Mouse (Mus musculus) Muller cell, postnatal 12 days (primary cell): ENCODE results near the gene Bmf.
A peak's percentile ranks its signal among the peaks of the same experiment; 100 is the strongest.

ENCODE experiments used
- DNase-seq: peaks from one replicate; pipeline ENCODE4 v3.0.0-alpha.2; 2015; ENCODE audit errors: inconsistent ontology term

The Bmf gene

DNA sequence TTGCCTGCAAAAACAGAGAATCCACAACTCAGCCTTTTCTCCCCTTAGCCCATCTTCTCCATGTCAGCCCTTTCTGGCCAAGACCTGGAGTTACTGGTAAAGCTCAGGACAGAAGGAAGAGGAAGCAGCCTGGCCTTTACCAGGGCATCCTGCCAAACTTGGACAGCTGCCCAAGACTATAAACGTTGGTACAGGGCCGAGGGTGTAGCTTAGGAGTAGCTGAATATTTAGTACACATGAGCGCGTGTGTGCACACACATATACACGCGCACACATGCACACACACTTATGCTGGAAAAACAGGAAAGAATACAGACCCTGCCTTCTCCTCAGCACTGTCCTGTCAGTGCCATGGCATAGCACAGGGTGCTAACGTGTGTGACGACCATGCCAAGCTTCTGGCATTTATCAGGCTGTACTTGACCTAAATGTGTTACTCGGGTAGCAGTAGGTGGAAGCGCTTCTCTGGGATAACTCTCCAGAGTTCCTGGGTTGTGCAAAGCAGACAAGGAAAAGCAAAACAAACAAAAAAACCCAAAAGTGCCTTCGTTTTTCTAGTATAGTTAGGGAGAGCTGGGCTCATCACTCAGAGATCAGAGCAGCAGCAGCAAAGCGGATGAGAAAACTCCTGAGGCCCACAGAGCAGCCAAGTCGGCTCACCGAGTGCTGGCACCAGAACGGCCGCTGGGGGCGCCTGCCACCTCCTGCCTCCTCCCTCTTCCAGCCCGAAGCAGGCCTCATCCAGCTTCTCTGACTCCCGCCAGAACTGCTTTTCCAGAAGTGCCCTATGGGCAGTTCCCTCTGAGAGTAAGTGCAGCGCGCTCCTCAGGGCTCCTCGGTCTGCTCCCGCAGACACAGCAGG, 4.0 kb downstream of the Bmf start:
- peak; percentile 89 for DNase-seq

DNA sequence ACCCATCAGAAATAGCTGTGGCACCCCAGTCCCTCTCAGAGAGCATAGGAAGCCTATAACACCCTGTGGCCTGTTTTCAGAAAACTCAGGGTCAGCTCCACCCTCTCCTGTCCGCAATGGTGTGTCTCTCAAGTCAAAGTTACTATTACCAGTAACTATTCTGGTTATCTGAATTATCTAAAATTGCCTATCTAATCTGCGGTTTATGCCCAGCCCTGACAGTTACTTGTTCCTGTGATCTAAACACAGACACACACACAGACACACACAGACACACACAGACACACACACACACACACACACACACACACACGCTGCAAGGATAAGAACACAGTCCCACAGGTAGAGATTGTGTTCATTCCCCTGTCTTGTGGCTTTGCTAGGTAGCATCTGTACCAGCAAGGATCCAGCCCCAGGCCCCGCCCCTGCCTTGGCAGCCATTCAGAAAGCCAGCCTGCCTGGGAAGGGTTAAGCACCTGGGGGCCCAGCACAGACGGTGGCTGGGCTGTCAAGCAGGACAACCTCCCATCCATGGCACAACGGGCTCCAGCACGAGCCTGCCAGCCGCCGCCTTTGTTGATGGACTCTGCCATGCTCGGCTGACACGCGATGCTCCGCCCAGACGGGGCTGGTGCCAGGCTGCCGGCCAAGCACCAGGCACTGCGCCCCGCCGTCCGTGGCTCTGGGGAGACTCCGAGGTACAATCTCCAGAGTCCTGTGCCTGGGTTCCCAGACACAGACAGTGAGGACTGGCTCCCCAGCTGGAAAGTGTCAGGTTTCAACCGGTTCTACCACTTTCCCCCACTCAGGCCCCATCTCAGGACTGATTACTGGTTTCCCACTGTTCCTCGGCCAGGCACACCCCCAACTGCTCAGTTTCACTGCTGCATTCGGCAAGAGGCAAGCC, 5.3 kb downstream of the Bmf start:
- peak; percentile 90 for DNase-seq

DNA sequence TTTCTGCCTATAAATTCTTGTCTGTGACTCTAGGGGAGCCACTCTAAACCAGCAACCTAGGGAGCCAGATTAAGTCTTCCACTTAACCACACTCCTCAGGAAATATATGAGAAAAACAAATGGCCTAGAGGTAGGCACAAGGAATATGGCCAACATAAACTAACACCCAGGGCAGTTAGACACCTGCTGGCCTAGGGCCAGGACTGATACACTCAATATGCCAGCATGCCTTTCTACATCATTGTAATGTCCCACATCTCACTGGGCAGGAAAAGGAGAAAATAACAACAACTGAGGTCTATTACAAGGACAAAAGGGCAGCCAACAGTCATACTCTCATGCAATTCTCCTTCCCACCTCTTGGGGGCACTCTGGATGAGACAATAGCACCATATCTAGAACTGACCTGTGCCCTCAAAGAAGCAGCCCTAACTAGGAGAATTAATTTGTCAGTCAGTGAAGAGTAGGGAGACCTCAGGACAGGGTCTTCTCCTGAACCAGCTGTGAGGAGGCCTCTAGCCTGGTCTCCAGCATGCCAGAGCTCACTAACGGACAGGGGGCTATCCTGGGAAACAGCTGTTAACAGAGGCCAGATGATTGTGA, 6.4 kb downstream of the Bmf start:
- no peak for DNase-seq

DNA sequence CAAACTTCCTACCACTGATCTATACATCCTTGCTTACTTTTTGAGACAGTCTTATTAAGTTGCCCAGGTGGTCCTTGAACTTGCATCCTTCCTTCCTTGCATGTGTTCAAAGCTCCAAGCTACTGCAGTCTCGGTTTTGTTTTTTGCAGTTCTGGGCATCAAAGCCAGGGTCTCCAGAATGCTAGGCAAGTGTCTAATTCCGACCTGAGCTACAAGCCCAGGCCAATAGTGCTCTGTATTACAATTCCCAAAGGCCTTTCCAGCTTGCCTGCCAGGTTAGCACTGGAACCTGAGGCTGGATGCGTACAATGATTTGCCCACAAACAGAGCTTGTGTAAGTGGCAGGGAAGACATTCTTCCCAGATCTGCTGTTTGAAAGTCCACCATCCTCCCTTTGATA, 7.8 kb downstream of the Bmf start:
- DNase-seq: no peak

DNA sequence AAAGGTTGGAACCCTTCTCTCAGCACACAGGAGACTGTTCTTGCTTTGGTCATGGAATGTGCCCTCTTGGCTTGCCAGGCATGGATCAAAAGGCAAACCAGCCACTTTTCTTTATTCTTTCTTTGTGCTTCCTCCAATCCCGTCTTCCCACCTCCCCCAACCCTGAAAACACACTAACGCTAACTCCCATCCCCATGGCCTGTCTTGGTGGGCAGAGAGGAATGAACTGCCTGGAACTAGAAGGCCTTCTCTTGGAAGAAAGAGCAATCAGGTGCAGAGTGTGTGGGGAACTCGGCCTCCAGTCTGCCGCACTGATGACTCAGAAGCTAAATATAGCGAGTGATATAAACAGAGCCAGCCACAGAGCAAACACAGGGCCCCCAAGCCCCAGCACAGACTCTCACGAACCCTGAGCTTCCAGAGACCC, 8.8 kb downstream of the Bmf start:
- peak; percentile 78 for DNase-seq

DNA sequence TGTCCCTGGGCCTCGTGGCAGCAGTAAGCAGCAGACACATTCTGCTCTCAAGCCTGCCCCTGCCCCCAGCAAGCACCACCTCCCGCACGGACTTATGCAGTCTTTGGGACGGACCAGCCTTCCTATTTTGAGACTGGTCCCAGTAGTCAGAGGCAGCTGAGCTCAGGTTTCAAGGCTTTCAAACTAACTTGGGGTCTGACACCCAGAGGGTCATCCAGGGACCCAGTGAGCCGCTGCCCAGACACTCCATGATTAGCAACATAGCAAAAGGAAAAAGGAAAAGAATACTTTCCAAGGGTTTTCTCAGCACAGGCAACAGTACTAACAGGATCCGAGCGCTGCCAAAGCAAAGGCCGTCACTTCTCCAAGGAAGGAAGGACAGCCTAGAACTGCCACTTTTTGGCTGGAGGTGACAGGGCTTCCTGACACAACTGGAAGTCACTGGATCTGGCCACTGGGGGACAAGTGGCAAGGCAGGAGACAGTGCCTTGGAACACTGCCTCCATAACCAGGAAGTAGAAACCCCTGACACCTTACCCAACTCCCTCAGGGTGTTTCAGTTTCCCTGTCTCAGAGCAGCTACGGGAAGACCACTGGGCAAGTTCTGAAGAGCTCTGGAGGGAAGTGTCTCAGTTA, 9.5 kb downstream of the Bmf start:
- no peak for DNase-seq

DNA sequence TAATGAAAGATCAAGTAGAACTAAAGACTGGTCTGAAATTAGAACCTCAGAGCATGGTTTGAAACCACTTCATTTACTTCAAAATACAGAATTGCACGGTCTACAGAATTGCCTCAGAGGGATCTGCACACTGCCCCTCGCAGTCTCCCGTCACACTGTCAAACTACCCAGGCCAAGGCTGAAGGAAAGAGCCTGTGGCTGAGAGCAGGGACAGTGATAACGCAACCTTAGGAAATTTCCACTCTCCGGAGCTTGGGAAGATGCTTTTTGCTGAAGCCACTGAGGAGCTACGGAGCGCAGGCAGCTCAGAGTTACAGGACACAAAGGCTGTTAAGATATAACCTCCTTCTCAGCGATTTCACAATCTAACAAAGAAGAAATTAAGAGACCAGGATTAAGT, 10.4 kb downstream of the Bmf start:
- no peak for DNase-seq

DNA sequence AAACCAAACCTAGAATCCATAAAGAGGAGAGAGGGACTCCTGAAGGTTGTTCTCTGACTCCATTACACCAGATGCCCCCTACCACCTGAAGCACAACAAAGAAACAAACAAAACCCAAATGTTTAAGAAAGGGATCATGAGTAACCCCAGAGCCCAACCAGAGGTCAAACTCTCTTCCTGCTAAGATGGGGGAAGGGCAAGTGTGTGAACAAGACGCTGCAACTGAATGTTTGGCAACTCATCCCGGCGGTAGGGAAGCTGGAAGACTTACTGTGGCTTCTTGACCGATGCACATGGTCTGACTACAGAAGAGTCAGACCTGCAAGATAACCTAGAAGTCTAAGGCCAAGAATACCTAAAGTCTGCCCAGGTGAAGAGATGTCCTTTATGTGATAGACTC, 12.3 kb downstream of the Bmf start:
- DNase-seq: no peak

DNA sequence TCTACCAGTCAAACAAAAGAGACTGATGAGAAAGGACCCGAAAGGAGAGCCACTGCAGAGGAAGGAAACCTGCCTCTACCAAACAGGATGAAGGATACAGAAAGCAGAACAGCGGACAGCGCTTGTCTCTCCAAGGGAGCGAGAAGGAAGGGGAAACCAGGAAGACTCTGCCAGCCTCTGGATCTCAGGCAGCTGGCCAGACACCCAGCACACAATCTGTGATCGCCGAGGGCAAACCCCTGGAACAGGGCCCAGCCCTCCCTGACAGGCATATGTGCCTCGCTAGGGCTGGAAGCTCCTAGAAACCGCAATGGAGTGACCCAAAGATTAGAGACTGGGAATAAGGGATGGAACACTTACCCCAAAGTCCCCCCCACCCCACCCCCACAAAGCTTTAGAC, 12.9 kb downstream of the Bmf start:
- DNase-seq: no peak

DNA sequence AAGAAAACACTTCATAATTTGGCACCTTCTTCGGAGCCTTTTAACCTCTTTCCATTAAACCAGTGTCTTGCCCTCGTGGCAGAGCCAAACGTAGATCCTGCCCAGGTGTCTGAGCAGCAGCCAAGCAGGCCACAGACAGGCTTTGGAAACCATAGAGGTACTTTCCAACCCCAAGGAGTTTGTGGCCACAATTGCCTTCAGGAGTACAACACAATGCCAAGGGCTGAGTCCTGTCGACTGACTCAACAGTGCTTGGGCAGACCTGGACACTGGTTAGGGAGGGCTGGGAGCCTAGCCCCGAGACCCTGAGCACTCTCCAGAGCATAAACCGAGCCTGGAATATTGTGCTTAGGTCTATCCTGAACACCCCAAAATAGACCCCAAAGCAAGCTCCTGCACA, 13.4 kb downstream of the Bmf start:
- no peak for DNase-seq

DNA sequence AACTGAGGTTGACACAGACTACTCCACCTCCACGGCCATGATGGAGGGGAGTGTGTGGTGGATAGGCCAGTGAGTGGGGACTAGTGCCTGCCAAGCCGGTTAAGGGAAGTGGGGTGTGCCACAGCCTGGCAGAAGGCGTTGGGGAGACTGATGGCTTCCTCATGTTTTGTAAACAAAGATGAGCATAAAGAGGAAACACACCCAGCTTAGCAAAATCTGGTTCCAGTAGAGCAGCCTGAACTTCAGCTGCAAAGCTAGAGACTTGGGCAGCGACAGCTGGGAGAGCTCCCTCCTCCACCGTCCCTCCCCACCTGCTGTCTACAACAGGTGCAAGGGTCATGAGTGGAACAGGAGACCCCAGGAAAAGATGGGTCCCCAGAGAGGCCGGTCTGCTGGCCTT, 15.5 kb downstream of the Bmf start:
- DNase-seq: no peak

DNA sequence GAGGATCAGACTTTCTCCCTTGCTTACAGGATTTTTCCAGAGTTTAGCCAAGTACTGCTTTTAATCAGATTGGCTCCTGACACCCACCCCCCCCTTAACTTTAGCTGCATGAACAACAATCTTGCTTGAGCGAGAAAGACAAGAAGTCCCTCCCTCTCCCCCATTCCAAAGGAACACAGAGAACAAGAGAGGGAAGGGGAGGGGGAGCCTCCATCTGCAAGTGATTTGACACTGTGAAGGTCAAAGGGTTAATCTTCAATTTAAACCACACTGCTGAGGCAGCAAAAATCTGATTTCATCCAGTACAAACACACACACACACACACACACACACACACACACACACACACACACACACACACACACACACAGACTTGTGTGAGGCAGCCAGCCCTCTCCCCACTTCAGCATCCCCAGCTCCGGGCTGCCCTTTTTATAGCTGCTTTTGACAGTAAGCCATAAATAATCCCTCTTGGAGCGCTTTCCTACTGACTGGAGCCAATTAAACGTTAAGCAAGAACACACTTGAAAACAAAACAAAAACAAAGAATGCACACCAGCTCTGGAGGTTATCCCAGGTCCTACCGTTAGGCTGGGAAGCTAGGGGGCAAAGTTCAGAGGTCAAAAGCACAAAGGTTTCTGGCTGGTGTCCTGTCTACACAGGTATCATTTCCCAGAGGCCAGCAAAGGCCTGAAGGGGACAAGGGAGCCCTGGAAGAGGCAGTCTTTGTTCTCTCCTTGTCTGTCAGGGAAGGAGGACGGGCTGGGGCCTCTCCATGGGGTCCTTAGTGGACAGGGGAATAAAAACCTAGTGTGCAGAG, 16.4 kb downstream of the Bmf start:
- DNase-seq: no peak

DNA sequence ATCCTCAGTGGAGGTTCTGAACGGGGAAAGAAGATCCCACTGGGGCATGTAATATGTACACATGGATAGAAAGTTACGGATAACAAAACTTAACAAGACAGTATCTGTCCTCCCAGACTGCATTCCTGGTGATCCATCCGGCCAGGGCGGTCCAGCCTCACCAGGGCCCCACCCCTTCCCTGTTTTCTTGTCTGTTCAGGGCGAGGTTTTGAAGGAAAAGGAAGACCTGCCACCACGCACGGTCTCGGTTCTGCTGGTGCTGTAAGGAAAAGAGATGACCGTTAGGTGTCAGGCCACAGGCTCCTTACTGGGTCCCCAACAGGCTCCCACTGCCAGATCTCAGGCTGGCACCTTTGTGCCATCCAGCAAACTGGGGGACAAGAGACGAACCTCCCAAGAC, 17.1 kb downstream of the Bmf start:
- DNase-seq: no peak

DNA sequence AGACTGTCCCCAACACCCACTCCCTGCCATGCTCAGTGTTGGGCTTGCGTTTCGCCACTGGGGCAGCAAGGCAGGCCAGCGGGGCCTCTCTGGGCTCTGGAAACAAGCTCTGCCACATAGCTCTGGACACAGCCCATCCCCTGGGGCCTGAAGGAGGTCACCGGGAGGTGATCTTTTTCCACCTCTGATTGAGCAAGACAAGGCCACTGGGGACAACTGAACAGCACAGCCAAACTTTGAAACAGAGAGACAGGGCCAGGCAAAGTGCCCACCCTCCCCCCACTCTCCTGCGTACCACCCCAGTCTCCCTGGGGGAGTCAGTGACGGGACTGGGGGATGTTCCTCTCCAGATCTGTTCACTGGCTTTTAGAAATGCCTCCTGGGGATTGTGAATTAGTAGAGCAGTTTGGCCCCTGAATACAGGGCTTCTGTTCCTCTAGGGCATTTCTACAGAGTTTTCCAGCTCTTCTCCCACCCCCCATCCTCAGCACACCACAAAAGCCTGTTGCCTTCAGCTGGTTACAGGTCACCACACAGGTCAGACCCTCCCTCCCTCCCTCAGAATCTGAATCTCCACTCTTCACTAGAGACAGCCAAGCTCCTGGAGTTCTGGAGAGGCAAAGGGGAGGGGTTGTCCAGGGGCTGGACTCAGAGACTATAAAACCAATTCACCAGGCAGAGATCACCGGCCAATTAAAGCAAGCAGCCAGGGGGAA, 19.9 kb downstream of the Bmf start:
- DNase-seq: peak; percentile 95

DNA sequence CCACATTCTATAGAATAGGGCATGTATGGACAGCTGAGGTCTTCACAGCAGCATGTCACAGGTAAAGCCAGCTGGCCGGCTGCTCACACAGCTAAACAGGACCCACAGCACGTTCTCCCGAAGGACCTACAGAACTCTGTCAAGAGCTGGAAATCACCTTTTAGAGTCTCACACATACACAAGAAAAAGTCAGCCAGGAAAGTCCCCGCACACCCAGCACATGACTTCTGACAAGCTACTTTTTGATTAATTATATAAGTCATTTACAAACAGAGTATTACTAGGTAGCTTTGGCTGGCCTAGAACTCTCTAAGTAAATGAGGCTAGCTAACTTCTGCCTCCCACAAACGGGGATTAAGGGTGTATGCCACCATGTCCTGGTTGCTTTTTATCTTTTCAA, 22.9 kb downstream of the Bmf start:
- no peak for DNase-seq

DNA sequence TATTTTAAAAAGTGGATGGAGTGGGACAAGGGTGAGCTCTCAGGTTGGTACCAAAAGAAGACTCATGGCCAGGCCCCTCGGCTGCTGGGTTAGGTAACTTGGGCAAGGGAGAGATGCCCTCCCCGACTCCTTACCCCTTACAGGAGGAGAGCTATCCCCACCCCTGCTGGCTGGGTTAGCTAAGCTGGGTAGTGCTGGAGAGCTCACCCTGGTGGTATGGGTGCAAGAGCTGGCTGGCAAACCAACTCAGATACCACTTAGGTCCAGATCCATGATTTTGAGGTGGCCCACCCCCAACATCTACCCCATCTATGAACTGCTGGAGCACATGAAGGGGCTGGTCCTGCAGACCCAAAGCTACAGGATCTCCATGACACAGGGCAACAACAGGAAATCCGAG, 24.7 kb downstream of the Bmf start:
- no peak for DNase-seq

DNA sequence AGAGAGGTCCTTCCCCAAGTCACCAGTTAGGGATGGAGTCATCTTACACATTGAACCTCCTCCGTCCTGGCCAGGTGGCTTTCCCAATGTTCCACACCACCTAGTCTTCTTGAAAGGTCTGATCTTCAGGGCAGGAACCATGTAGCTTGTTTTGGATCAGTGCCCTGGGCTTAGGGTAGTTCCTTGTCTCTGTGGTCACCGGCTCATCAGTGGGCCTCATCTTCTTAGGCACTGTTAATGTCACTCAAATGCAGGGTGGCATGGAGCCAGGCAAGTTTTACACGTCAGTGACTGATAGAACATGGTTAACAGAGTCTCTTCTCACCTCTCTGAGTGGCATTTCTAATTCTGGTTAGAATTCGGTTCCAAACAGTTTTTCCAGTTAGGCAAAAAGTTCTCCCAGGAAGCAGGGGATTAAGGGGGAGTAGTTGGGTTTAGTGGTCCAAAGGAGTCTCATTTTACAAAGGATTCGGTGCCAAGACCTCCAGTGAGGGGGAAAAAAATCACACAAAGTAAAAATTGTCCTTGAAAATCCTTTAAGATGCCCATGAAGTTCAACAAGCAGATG, 26.2 kb downstream of the Bmf start:
- no peak for DNase-seq

DNA sequence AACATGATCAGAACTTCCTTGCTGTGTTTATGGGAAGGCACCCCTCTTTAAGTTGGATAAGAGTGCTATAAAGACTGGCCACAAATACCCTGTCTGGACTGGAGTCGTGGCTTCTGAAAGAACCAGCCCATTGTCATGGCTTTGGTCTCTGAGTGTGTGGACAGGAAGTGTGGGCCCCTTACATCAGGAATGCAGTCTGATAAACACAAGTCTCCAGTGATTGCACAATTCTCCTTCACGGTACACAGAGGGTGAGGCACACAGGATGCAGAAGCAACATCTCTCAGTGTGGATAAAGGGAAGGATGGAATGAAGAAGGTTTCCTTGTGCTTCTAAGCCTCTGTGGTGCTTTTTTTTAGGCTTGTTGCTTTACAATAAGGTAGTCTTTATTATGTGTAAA, 27.2 kb downstream of the Bmf start:
- no peak for DNase-seq

DNA sequence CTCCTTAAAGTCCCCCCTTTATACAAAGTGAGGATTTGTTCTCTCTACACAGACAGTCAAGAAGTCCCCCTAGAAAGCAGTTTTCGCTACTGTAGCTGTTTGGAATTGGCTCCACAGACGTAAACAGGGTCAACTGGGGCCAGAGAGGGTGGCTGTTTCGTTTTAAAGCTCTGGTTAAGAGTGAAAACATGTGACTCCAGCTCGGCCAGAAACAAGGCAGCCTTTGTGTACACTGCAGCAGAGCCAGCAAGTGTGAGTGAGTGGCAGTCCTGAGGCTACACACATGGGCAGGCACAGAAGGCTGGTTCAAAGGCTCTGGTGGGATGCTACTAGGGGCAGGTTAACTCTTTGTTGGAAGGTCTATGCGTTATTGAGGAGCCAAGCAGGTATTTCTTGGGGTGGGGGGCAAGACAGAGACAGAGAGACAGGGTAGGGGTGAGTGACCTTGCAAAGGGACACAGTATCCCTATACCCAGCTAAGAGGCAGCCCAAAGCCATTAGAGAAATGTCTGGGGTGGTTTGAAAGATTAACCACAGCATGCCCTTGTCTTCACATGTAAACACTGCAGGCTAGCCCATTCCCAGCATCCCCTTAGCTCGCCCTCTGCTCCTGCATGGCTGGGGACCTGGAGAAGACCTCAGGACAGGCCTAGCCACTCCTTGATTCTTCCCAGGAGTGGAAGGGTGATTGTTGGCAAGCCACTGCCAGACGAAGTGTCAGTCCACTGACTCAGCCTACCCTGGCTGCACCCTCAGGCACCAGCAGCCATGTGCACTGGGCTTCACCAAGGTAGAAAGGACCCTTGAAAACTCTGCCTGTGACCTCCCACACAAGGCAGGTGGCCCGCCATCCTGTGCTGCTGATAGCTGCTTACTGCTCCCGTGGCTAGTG, 29.2 kb downstream of the Bmf start:
- peak; percentile 82 for DNase-seq
